Mouse (Mus musculus): ENCODE data around the gene Olfr494.

Olfr494 gene

DNA sequence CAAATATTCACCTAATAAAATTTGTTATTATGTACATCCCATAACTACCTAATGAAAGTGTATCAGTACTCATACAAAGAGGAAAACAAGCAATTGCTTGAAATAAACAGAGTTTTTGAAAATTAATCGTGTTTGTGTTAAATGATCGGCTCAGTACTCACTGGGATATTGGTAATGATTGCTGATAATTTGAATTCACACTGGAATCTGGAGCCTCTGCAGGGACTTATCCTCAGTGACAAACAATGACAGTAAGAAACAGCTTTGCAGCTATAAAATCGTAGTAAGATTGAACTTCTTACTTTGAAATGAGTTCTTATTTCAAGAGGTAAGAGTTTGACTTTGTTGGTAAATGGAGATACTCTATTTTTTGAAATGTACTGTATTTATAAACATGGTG, at the start of gene Olfr494:
Gene Olfr494, plus strand, starts transcription at position 301 of the 400 bp plus-strand sequence.
- no peak for DNase-seq (ENCODE audit: low spot score in 2 of 2)

DNA sequence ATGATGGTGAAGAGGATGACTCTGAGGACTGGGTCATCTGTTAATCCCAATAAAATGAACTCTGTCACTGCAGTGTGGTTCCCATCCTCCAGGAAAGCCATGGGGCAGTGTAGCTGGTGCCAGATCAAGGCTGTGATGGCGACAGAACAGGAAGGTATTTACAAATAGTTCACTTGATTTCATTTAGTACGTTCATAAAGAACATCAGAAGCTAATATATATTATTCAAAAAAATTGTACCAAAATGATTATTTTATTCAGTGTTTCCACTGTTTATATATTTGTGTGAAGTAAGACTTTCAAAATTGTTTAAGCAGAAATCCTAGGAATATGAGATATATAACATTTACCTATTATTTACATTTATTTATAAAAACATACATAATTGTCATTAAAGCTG, 41.6 kb upstream of the Olfr494 start, which contains the start of gene Olfr492:
Gene Olfr492, minus strand, starts transcription at position 101 of the 400 bp plus-strand sequence.
- no peak for DNase-seq (ENCODE audit: low spot score in 2 of 2)

DNA sequence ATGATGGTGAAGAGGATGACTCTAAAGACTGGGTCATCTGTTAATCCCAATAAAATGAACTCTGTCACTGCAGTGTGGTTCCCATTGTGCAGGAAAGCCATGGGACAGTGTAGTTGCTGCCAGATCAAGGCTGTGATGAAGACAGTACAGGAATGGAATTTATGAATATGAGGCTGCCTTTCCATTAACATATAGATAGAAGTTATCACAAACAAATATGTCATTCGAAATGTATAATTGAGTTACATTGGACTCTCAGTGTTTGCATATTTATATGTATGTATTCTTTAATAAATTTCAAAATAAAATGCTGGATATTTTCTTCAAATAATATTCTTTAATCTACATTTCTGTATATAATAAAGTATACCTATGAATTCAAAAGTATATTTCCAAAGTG, 18.3 kb upstream of the Olfr494 start, which contains the start of gene Olfr493:
Gene Olfr493, minus strand, starts transcription at position 101 of the 400 bp plus-strand sequence.
- DNase-seq (ENCODE audit: low spot score in 2 of 2) = no peak

DNA sequence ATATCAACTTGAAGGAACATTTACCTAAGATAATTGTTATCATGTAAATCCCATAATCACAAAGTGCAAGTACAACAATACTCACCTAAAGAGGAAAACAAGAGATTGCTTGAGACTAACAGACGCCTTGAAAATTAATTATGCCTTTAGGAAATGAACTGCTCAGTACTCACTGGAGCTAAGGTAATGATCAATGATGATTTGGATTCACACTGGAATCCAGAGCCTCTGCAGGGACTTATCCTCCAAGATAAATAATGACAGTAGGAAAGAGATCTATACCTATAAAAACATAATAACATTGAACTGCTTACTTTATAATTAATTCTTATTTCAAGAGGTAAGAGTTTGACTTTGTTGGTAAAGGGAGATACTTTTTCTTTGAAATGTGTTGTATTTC, 27.7 kb downstream of the Olfr494 start, which contains the start of gene Olfr495:
Gene Olfr495, plus strand, starts transcription at position 301 of the 400 bp plus-strand sequence.
- DNase-seq (ENCODE audit: low spot score in 2 of 2) = no peak
